Mouse (Mus musculus) embryo, embryonic 10 days (tissue): ENCODE results near the gene Usp6nl.

ENCODE experiments used
- DNase-seq: peaks from one replicate; pipeline ENCODE4 v3.0.0-alpha.2; 2015; ENCODE audit warnings: low spot score

Usp6nl gene

DNA sequence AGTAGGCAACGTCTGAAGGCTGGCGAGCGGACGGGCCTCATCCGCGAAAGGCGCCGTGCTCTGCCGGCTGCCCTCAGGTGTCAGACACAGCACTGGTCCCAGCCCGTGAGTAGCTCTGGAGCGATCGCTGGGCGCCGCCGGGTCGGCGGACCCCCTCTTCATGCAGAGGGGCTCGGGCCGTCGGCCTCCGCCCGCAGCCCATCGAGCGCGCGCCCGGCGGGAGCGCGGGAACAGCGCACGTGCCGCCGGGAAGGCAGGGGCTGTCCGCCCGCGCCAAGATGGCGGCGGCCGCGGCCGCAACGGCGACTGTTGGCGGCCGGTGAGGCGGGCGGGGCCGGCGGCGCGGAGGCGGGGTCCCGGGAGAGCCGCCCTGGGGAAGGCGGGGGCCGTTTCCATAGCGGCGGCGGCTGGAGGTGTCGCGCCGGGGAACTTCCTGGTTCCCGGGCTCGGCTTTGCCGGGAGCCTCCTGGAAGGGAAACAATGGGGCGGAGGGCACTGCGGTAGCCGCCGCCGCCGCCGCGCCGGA is at the start of gene Usp6nl:
Usp6nl (plus strand) TSS at position 292 of the 526 bp plus-strand sequence.
- DNase-seq: peak; percentile 75

DNA sequence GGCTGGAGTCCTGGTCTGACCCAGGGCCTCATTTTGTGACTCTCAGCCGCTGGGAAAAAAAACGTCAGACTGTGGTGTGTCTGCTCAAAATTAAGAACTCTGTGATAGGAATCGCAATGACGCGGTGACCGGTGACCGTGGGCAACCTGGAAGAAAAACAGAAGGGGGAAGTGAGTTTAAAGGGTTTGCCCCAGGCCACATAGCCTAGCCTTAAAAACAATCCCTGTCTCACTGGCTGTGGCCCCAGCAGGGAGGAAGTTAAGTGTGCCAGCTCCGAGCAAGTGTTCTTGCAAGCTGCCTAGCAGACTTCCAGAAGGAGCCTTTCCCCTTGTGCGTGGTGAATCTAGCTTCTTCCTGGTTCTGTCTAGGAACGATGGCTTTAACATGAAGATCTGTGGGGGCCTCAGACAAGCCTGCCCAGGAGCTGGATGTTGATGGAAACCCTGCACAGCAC is 49.0 kb upstream of the Usp6nl start:
- DNase-seq: peak; percentile 23

DNA sequence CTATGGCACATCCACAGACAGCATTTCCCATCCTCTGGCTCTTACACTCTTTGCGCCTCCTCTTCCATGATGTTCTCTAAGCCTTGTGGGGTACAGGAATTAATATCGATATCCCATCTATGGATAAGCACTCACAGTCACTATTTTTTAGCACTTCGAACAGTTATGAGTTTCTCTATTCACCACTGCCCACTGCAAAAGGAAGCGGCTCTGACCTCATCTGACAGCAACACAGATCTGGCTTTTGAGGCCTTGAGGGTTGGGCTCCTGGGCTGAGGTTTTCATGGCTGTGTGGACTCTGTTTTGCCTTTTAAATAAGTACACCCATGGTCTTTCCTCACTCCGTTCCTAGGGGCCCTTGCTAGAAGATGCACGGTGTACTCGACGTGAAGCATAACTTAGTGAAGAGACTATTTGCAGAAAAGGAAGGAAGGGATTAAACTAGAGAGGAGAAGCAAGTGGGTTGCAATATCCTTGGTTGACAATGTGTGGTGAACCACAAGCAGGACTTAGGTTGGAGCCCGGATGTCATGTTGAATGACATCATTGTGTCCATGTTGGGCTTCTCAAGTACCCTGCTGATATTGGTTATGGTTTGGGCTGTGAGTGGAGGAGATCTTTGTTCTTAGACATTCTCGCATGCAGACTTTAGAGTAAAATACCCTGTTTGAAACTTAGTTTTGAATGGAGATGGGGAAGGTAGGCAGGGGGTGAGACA is 43.5 kb upstream of the Usp6nl start:
- no peak for DNase-seq

- no peak for DNase-seq
These were observed 42.7 kb upstream of the Usp6nl start for GRCm38 (mm10) chr2:6279614-6280301.

DNA sequence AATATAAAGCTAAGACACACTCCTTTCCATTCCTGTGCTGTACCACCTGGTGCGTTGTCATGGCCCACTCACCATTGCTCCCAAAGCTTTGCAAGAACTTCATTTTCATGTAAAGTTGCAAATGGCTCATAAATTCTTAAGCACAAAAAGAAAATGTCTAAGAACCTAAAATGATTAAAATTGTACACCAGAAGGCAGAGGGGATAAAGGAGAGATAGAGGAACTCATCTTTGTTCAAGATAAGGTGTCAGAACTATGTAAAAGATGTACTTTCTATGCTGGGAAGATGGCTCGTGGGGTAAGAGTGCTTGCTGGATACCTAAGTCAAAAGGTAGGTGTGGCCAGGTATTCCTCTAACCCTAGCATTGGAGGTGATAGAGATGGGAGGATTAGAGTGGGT is 38.9 kb upstream of the Usp6nl start:
- DNase-seq: no peak

GRCm38 (mm10) chr2:6284784-6285183 is 37.7 kb upstream of the Usp6nl start:
- no peak for DNase-seq

GRCm38 (mm10) chr2:6285794-6286193 is 36.7 kb upstream of the Usp6nl start:
- no peak for DNase-seq

- no peak for DNase-seq
These were observed 28.5 kb upstream of the Usp6nl start for GRCm38 (mm10) chr2:6293825-6294444.

DNA sequence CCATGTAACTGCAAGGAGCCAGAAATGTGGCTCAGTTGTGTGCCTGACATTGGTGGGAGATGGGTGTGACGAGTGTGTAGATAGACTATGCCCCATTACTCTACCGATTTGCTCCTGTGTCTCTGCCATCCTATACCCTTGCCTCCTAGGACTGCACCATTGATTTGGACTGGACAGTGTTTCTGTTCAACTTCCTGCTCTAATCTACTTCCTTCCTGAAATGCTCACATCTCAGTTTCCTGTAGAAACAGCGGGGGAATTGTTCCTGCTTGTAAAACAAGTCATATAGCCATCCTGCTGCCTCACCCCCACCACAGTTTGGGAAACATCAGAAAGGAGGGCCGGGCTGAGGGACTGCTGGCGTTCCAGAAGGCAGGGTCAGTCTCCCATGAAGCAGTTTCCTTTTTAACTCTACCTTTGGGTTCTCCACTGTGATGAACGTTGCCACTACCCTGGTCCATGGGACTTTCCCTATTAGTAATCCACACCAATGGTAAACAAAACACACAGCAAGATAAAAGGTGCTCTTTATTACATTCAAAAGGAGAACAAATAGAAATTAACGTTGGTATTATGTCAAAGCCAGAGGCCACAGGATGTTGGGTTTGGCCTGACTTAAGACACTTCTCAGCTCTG is 27.4 kb upstream of the Usp6nl start:
- DNase-seq: no peak

GRCm38 (mm10) chr2:6304768-6305167 is 17.7 kb upstream of the Usp6nl start:
- DNase-seq: no peak

GRCm38 (mm10) chr2:6306861-6307260 is 15.6 kb upstream of the Usp6nl start:
- DNase-seq: no peak

DNA sequence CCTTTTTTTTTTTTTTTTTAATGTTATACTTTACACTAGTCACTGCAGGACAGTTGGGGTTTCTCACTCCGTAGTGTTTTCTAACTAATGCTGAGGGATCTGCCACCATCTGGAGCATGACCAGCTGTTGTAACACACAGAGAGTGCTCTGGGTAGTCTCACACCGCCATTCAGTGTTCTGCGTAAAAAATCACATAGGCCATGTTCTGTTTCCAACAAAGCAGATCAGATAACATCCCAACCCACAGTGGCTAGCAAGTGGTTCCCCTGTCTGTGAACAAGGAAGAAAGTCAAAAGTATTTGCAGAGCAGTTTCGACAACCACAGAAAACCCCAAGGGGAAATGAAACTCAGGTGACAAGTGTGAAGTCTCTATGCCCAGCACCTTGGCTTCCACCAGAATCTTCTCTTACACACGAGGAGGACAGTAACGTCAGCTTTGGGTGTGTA is 13.1 kb upstream of the Usp6nl start:
- DNase-seq: no peak

DNA sequence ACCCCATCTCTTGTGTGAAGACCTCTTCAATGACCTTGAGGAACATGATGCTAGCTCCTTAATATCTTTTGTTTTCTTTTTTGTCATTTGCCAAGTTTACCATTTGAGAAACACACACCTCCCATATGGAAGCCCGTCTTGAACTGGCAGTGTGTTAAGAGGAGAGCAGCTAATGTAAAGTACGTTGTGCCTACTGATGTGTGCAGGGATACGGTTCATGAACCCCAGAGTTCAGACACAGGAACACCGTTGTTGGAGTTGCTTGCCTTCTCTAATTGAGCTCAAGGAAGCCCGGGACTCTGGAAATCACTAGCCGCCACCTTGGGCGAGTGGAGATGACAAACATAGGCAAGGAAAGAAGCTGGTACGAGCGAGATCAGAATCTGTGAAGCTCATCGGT is 9.7 kb upstream of the Usp6nl start:
- DNase-seq: no peak

- DNase-seq: no peak
These were observed 8.7 kb upstream of the Usp6nl start for GRCm38 (mm10) chr2:6313733-6314132.

DNA sequence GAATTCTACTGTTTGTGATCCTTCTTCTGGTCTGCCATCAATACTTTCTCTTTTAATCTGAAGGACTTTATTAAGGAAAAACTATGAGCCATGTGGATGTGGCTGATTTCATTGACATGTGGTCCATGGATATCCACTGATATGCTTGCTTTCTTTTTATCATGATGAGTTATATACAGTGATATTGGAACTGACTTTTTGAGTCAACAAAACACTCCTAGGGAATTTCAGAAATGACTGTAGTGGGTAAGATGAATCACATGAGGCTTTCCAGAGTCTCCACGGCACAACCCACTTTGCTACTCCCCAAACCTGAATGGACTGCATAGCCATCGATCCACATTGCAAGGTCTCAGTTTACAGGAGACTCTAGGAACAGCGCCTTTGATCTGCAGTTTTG is 2.3 kb upstream of the Usp6nl start:
- DNase-seq: no peak

GRCm38 (mm10) chr2:6321769-6322375 is 595 bp upstream of the Usp6nl start:
- peak; percentile 73 for DNase-seq

GRCm38 (mm10) chr2:6322938-6323521 is 563 bp downstream of the Usp6nl start:
- DNase-seq: peak; percentile 38

GRCm38 (mm10) chr2:6325646-6326045 is 3.2 kb downstream of the Usp6nl start:
- no peak for DNase-seq

- no peak for DNase-seq
These were observed 6.5 kb downstream of the Usp6nl start for GRCm38 (mm10) chr2:6328927-6329326.

DNA sequence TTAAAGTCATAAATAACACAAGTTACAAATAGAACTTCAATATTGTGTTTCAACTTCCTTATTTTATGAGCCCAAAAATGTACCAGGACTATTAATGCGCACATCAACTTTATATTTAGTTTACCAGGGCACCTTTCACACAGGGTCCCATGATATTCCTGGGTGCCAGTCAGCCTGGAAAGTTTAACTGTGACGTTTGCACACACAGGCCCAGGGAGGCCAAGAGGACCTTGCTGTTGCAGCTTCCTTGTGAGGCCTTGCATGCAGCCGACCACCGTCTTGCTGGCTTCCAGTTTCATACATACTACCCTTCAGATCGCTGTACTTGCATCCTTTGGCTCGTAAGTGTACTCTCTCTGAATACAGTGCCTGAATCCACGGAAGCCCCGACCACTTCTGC is 8.3 kb downstream of the Usp6nl start:
- no peak for DNase-seq

DNA sequence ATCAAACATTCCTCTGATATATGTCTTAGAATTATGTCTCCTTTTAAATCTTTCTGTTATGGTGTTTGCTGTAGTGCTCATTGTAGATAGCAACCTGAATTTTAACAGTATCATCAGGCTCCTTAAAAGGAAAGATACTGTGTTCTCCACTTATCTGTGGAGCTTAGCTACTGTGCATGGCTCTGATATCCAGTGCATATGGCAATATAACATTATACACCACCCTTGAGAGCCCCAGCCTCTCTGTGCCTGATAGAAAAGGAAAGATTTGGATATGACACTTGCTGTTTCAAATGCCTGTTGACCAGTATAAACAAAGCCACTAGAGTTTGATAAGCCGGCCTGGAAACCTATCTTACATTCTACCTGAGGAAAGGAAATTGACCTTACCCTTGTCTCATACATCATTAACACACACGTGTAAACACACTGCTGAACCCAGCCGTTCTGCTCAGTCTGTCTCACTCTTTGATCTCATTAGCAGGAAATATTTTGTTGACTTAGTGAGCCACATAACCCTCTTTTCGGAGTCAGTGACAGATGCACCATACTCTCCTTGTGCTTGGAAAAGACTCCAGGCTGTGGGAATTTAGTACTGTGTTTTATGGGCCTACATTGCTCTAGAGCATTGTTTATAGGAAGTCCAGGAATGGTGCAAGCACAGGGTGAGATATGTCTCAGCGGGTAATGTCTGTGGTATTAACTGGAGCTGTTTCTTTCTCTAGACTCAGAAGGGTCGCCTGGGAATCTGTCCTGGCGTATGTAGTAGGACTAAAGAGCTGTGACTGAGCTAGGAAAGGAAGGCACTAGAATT is 9.1 kb downstream of the Usp6nl start:
- DNase-seq: no peak
